Mouse (Mus musculus): ENCODE measurements around the gene Vmn1r41. TPM values are rescaled to one million over a fixed set of nuclear protein-coding genes. Genes with fewer than 3 reads are reported as not detected.

Gene Vmn1r41
- polyA plus RNA-seq (2014; fragmentation: Nextera tagmentation; extraction: Ambion mirVana), result not detected in 2 replicates

DNA sequence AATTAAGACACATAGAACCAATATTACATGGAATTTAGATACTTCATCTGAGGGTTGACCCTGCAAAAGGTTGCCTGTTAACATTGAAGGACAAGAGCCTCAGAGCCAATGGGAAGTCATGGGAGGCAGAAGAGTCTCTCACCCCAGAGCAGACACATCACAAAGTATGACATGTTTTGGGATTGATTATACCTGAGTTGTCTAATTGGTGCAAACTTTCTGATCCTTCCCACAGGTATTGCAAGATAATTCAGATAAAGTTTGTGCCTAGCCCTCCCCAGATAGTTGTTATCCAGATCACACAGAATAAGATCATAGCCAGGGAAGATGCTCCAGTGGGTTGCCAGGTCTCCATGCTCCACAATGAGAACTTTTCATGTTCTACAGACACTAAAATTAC, at the start of gene Vmn1r41:
Vmn1r41 (plus strand) TSS at position 301 of the 400 bp plus-strand sequence.
- Histone ChIP-seq H3K27me3 (ENCODE audit: control insufficient read depth, insufficient read depth, low read length) (no peaks in the 10 kb centered on the region), H3K36me3 (ENCODE audit: control insufficient read depth, insufficient read depth, low read length) (no peaks in the 10 kb centered on the region), H3K4me3 (ENCODE audit: low read length) (no peak within 1 kb of the TSS), H3K27ac (ENCODE audit: low read depth, low read length) (no peak within 1 kb of the TSS), H3K4me2 (replicated peaks; ENCODE audit: low read depth, low read length) (no peak within 1 kb of the TSS), H3K9ac (ENCODE audit: low read depth, low read length) (no peak within 1 kb of the TSS), H3K4me1 (ENCODE audit: control insufficient read depth, insufficient read depth, low read length) (no peaks in the 10 kb centered on the region), H3K9me3 (ENCODE audit: control insufficient read depth, low read length) (no peaks in the 10 kb centered on the region)
- ATAC-seq (ENCODE audit: low FRiP score, low TSS enrichment), result no peak

DNA sequence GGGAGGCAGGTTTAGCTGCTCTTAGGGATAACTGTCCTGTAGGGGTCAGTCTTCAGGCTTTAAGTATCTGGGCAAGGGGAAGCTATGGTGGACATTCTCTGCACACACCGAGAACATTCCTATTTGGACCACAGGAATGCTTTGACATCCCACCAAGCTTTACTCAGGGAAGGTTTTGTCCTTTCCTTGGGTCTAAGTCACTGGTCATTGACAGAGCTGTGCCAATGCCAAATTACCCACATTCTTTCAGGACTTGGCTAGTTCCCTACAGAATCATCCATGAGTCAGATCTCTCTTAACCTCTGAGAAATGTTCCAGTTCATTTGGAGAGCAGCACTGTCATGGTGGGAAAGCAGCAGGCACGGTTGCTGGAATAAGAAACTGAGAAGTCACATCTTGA, 33.9 kb upstream of the Vmn1r41 start:
- Histone ChIP-seq H3K36me3 (ENCODE audit: control insufficient read depth, insufficient read depth, low read length) (no peaks in the 10 kb centered on the region), H3K4me3 (ENCODE audit: low read length) (no peak overlapping the region), H3K9me3 (ENCODE audit: control insufficient read depth, low read length) (no peaks in the 10 kb centered on the region), H3K4me1 (ENCODE audit: control insufficient read depth, insufficient read depth, low read length) (no peaks in the 10 kb centered on the region), H3K9ac (ENCODE audit: low read depth, low read length) (no peak overlapping the region), H3K27ac (ENCODE audit: low read depth, low read length) (no peak overlapping the region), H3K4me2 (replicated peaks; ENCODE audit: low read depth, low read length) (no peak overlapping the region), H3K27me3 (ENCODE audit: control insufficient read depth, insufficient read depth, low read length) (no peaks in the 10 kb centered on the region)
- WGBS, result 76% methylated on average over 2 of the region's 2 CpGs
- no peak for ATAC-seq (ENCODE audit: low FRiP score, low TSS enrichment)

DNA sequence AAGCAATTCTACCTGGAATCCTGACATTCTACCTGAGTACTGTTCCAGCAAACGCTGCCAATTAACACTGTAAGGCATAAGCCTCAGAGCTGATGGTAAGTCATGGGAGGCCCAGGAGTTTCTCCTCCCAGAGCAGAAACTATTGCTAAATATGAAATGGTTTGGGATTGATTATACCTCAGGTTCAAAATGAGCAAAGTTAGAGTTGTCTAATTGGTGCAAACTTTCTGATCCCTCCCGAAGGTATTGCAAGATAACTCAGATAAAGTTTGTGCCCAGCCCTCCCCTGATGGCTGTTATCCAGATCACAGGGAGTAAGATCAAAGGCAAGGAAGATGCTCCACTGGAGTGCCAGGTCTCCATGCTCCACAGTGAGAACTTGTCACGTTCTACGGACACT, 33.3 kb upstream of the Vmn1r41 start, which contains the start of gene Vmn1r40:
Vmn1r40 (plus strand) TSS at position 301 of the 400 bp plus-strand sequence.
- Histone ChIP-seq H3K4me1 (ENCODE audit: control insufficient read depth, insufficient read depth, low read length) (no peaks in the 10 kb centered on the region), H3K4me3 (ENCODE audit: low read length) (no peak within 1 kb of the TSS), H3K9me3 (ENCODE audit: control insufficient read depth, low read length) (no peaks in the 10 kb centered on the region), H3K4me2 (replicated peaks; ENCODE audit: low read depth, low read length) (no peak within 1 kb of the TSS), H3K36me3 (ENCODE audit: control insufficient read depth, insufficient read depth, low read length) (no peaks in the 10 kb centered on the region), H3K27ac (ENCODE audit: low read depth, low read length) (no peak within 1 kb of the TSS), H3K9ac (ENCODE audit: low read depth, low read length) (no peak within 1 kb of the TSS), H3K27me3 (ENCODE audit: control insufficient read depth, insufficient read depth, low read length) (no peaks in the 10 kb centered on the region)
- WGBS, result 78% methylated on average over 4 of the region's 4 CpGs
- ATAC-seq (ENCODE audit: low FRiP score, low TSS enrichment), result no peak

DNA sequence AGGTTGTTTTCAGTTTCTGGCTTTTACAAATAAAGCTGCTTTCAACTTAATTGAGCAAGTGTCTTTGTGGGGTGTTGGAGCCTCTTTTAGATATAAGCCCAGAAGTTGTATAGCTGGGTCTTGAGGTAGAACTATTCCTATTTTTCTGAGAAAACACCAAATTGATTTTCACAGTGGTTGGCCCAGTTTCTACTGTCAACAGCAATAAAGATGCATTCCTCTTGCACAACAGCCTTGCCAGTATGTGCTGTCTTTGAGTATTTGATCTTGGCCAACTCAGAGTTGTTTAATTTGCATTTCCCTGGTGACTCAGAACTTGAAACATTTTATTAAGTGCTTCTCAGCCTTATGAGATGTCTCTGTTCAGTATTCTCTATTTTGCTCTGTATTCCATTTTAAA, 22.5 kb upstream of the Vmn1r41 start:
- no peak overlapping the region for H3K27ac ChIP-seq (ENCODE audit: low read depth, low read length)
- H3K4me3 ChIP-seq (ENCODE audit: low read length), result no peak overlapping the region
- ATAC-seq (ENCODE audit: low FRiP score, low TSS enrichment), result no peak
- no peaks in the 10 kb centered on the region for H3K36me3 ChIP-seq (ENCODE audit: control insufficient read depth, insufficient read depth, low read length)
- H3K9ac ChIP-seq (ENCODE audit: low read depth, low read length), result no peak overlapping the region
- no peaks in the 10 kb centered on the region for H3K9me3 ChIP-seq (ENCODE audit: control insufficient read depth, low read length)
- H3K4me1 ChIP-seq (ENCODE audit: control insufficient read depth, insufficient read depth, low read length), result no peaks in the 10 kb centered on the region
- no peak overlapping the region for H3K4me2 ChIP-seq (replicated peaks; ENCODE audit: low read depth, low read length)
- no peaks in the 10 kb centered on the region for H3K27me3 ChIP-seq (ENCODE audit: control insufficient read depth, insufficient read depth, low read length)

DNA sequence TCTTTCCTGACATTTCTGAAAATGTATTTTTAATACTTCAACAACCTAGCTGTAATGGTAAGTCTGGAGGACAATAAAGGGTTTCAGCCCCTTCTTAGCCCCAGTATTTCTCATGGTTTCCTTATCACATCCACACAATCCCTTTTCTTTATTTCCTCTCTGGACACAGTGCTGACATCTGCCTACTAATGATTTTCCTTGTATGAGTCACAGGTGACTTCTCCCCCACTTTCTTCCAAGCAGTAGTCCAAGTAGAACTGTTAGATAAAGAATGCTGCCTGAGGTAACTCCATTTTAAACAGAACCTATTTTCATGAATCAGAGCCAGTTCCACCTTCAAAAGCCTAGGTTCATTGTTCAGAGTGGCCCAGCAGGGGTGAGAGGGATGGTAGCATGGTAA, 2.2 kb downstream of the Vmn1r41 start:
- H3K36me3 ChIP-seq (ENCODE audit: control insufficient read depth, insufficient read depth, low read length), result no peaks in the 10 kb centered on the region
- H3K9me3 ChIP-seq (ENCODE audit: control insufficient read depth, low read length), result no peaks in the 10 kb centered on the region
- H3K4me3 ChIP-seq (ENCODE audit: low read length), result no peak overlapping the region
- H3K4me2 ChIP-seq (replicated peaks; ENCODE audit: low read depth, low read length), result no peak overlapping the region
- no peaks in the 10 kb centered on the region for H3K27me3 ChIP-seq (ENCODE audit: control insufficient read depth, insufficient read depth, low read length)
- ATAC-seq (ENCODE audit: low FRiP score, low TSS enrichment), result no peak
- H3K9ac ChIP-seq (ENCODE audit: low read depth, low read length), result no peak overlapping the region
- H3K4me1 ChIP-seq (ENCODE audit: control insufficient read depth, insufficient read depth, low read length), result no peaks in the 10 kb centered on the region
- no peak overlapping the region for H3K27ac ChIP-seq (ENCODE audit: low read depth, low read length)

DNA sequence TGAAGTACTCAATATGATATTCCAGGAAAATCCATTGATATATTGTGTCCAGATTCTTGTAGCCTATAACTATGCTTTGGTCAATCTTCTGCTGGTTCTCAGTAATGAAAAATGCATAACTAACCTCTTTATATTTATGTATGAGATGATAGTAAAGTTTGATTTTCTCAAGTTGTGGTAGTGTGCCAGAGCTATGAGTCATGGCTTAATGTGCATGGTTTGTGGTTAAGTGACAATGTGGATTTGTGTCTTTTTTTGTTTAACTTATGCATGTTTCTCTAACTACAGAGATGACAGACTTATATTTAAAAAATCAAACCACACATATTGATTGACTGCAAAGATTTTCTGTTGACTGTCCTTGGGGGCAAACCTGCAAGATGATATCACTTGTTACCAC, 49.7 kb downstream of the Vmn1r41 start:
- Histone ChIP-seq H3K9ac (ENCODE audit: low read depth, low read length) (no peak overlapping the region), H3K4me1 (ENCODE audit: control insufficient read depth, insufficient read depth, low read length) (no peaks in the 10 kb centered on the region), H3K27me3 (ENCODE audit: control insufficient read depth, insufficient read depth, low read length) (no peaks in the 10 kb centered on the region), H3K4me2 (replicated peaks; ENCODE audit: low read depth, low read length) (no peak overlapping the region), H3K9me3 (ENCODE audit: control insufficient read depth, low read length) (no peaks in the 10 kb centered on the region), H3K36me3 (ENCODE audit: control insufficient read depth, insufficient read depth, low read length) (no peaks in the 10 kb centered on the region), H3K27ac (ENCODE audit: low read depth, low read length) (no peak overlapping the region), H3K4me3 (ENCODE audit: low read length) (no peak overlapping the region)
- ATAC-seq (ENCODE audit: low FRiP score, low TSS enrichment), result no peak

Other genes with a start within 250 kb of the Vmn1r41 start
- gene Chchd6, start 145.1 kb upstream of the Vmn1r41 start, polyA plus RNA-seq (2014; fragmentation: Nextera tagmentation; extraction: Ambion mirVana), result 69.0 and 77.1 TPM in 2 replicates
- gene Txnrd3, start 96.8 kb upstream of the Vmn1r41 start, polyA plus RNA-seq (2014; fragmentation: Nextera tagmentation; extraction: Ambion mirVana), result 16.0 and 21.0 TPM in 2 replicates
- gene Vmn1r40, start 33.2 kb upstream of the Vmn1r41 start, polyA plus RNA-seq (2014; fragmentation: Nextera tagmentation; extraction: Ambion mirVana), result not detected in 2 replicates
- not detected in 2 replicates for gene Vmn1r42, start 135.6 kb downstream of the Vmn1r41 start, polyA plus RNA-seq (2014; fragmentation: Nextera tagmentation; extraction: Ambion mirVana)
- not detected in 2 replicates for gene Vmn1r43, start 135.6 kb downstream of the Vmn1r41 start, polyA plus RNA-seq (2014; fragmentation: Nextera tagmentation; extraction: Ambion mirVana)
- gene Vmn1r44, start 142.9 kb downstream of the Vmn1r41 start, polyA plus RNA-seq (2014; fragmentation: Nextera tagmentation; extraction: Ambion mirVana), result not detected in 2 replicates
- gene Vmn1r45, start 199.8 kb downstream of the Vmn1r41 start, polyA plus RNA-seq (2014; fragmentation: Nextera tagmentation; extraction: Ambion mirVana), result not detected in 2 replicates
- gene Vmn1r46, start 228.5 kb downstream of the Vmn1r41 start, polyA plus RNA-seq (2014; fragmentation: Nextera tagmentation; extraction: Ambion mirVana), result not detected in 2 replicates

Measured in kidney, embryonic 14.5 days (tissue).